Mouse (Mus musculus) skeletal muscle tissue, postnatal 0 days (tissue): ENCODE data around the gene Tmem215. TPM values are rescaled to one million over a fixed set of nuclear protein-coding genes. Genes with fewer than 3 reads are reported as not detected.

Source experiments
- polyA plus RNA-seq: library from polyadenylated mRNA; unstranded; fragments of >200 nt; fragmentation: Nextera tagmentation; extraction: Ambion mirVana; gene quantifications from 2 replicates; pipeline ENCODE4 v1.2.1, GENCODE M21; 2015

Gene Tmem215
- 0.15 and 0.18 TPM in 2 replicates for polyA plus RNA-seq

GRCm38 (mm10) chr4:40471880-40472279 lies at the start of gene Tmem215:
Gene Tmem215, plus strand, starts transcription at chr4:40472180.

Other genes starting within 250 kb of the Tmem215 start
- 6.8 and 7.2 TPM in 2 replicates for gene Ddx58, start 232.4 kb upstream of the Tmem215 start, polyA plus RNA-seq
- gene Smim27, start 202.6 kb upstream of the Tmem215 start, polyA plus RNA-seq, result 51.2 and 53.1 TPM in 2 replicates
- gene Topors, start 202.3 kb upstream of the Tmem215 start, polyA plus RNA-seq, result 17.2 and 17.4 TPM in 2 replicates
- 521 and 528 TPM in 2 replicates for gene Ndufb6, start 192.8 kb upstream of the Tmem215 start, polyA plus RNA-seq
- gene Aptx, start 231.0 kb downstream of the Tmem215 start, polyA plus RNA-seq, result 20.4 and 23.8 TPM in 2 replicates
- 154 and 181 TPM in 2 replicates for gene Dnaja1, start 250.0 kb downstream of the Tmem215 start, polyA plus RNA-seq